Mouse (Mus musculus) liver, embryonic 11.5 days (tissue): ENCODE measurements around the gene Gpbar1. TPM values are rescaled to one million over a fixed set of nuclear protein-coding genes. Genes with fewer than 3 reads are reported as not detected.

Experiments
- ATAC-seq: fragments of 200-750 bp; cut with Nextera tagmentation; replicated peaks from 2 replicates; pipeline ENCODE4 v1.8.0; 2017; ENCODE audit warnings: moderate number of reproducible peaks, mild to moderate bottlenecking, moderate TSS enrichment, moderate library complexity; ENCODE audit not compliant: low FRiP score
- DNase-seq: peaks from one replicate; pipeline ENCODE4 v3.0.0-alpha.2; 2017; ENCODE audit warnings: low spot score
- H3K27ac ChIP-seq: fragments of 300-500 bp; sonication (generic); 2 replicates; pipeline ENCODE4 v1.5.1; 2014; ENCODE audit warnings: mild to moderate bottlenecking, low read depth, low read length, control low read depth
- H3K27me3 ChIP-seq: fragments of 300-500 bp; sonication (generic); replicated peaks from 2 replicates; pipeline ENCODE4 v1.6.1; 2014; ENCODE audit warnings: low read length, mixed read lengths; ENCODE audit not compliant: control insufficient read depth, insufficient read depth
- H3K36me3 ChIP-seq: fragments of 300-500 bp; sonication (generic); 2 replicates; pipeline ENCODE4 v1.6.1; 2014; ENCODE audit warnings: mild to moderate bottlenecking, low read length, moderate library complexity, mixed read lengths; ENCODE audit not compliant: control insufficient read depth, insufficient read depth
- H3K4me1 ChIP-seq: fragments of 300-500 bp; sonication (generic); replicated peaks from 2 replicates; pipeline ENCODE4 v1.6.1; 2014; ENCODE audit warnings: low read length, mixed read lengths; ENCODE audit not compliant: control insufficient read depth, insufficient read depth
- H3K4me2 ChIP-seq: fragments of 300-500 bp; sonication (generic); 2 replicates; pipeline ENCODE4 v1.6.1; 2014; ENCODE audit warnings: mild to moderate bottlenecking, control low read depth, moderate library complexity
- H3K4me3 ChIP-seq: fragments of 300-500 bp; sonication (generic); 2 replicates; pipeline ENCODE4 v1.5.1; 2014; ENCODE audit warnings: low read depth, low read length, control low read depth
- H3K9ac ChIP-seq: fragments of 300-500 bp; sonication (generic); 2 replicates; pipeline ENCODE4 v1.6.1; 2014; ENCODE audit warnings: low read depth, low read length, control low read depth
- H3K9me3 ChIP-seq: fragments of 300-500 bp; sonication (generic); 2 replicates; pipeline ENCODE4 v1.6.1; 2016; ENCODE audit warnings: low read length, inconsistent platforms, mixed read lengths; ENCODE audit not compliant: control insufficient read depth
- WGBS: fragments of 180-500 bp; shearing (Covaris S2); extraction: QIAGEN DNeasy Blood & Tissue Kit; methylation state at CpG from one replicate; pipeline ENCODE4 v1.1.7; 2014; 5-methylcytosine and 5-hydroxymethylcytosine counted together
- polyA plus RNA-seq: library from polyadenylated mRNA; unstranded; fragments of >200 nt; fragmentation: Nextera tagmentation; extraction: Ambion mirVana; gene quantifications from 2 replicates; pipeline ENCODE4 v1.2.1, GENCODE M21; 2014

Gene Gpbar1
- polyA plus RNA-seq, 1 experiment from 2014 or later: 3.2 TPM

GRCm38 (mm10) chr1:74296477-74296876 is 18.1 kb downstream of the Gpbar1 start:
- H3K9me3 ChIP-seq: no peaks in the 10 kb centered on the region
- H3K4me2 ChIP-seq: peak overlapping the region; percentile 72
- H3K9ac ChIP-seq: peak overlapping the region; percentile 65
- peak overlapping the region; percentile 91 for H3K27ac ChIP-seq
- no peaks in the 10 kb centered on the region for H3K27me3 ChIP-seq
- WGBS: 50% methylated on average over 6 of the region's 6 CpGs
- peaks cover 51% of the 10 kb centered on the region for H3K4me1 ChIP-seq
- no peak for ATAC-seq
- peaks cover 11% of the 10 kb centered on the region for H3K36me3 ChIP-seq
- no peak for DNase-seq
- peak overlapping the region; percentile 41 for H3K4me3 ChIP-seq

GRCm38 (mm10) chr1:74297269-74297668 is 18.9 kb downstream of the Gpbar1 start:
- Histone ChIP-seq H3K4me3 (no peak overlapping the region), H3K9me3 (no peaks in the 10 kb centered on the region), H3K27me3 (no peaks in the 10 kb centered on the region), H3K4me2 (peak overlapping the region; percentile 72), H3K9ac (peak overlapping the region; percentile 65; the same call in 1 of the 2 replicates), H3K4me1 (peaks cover 53% of the 10 kb centered on the region), H3K27ac (peak overlapping the region; percentile 91; the same call in 1 of the 2 replicates), H3K36me3 (peaks cover 6% of the 10 kb centered on the region)
- 39% methylated on average over 3 of the region's 3 CpGs for WGBS
- DNase-seq: no peak
- ATAC-seq: no peak

GRCm38 (mm10) chr1:74298157-74298750 is 19.9 kb downstream of the Gpbar1 start:
- no peak overlapping the region for H3K27ac ChIP-seq

GRCm38 (mm10) chr1:74298996-74299395 is 20.6 kb downstream of the Gpbar1 start:
- Histone ChIP-seq H3K4me2 (no peak overlapping the region), H3K4me1 (peaks cover 57% of the 10 kb centered on the region)
- WGBS: 74% methylated on average over 5 of the region's 5 CpGs

More at GRCm38 (mm10) chr1:74298157-74298750, 19.9 kb downstream of the Gpbar1 start:
- peaks cover 57% of the 10 kb centered on the region for H3K4me1 ChIP-seq
- H3K9ac ChIP-seq: peak overlapping the region; percentile 22; the same call in 1 of the 2 replicates
- H3K9me3 ChIP-seq: no peaks in the 10 kb centered on the region
- H3K36me3 ChIP-seq: 0 out of 2 replicates have a peak, but pooled peaks cover 2% of the 10 kb centered on the region
- H3K4me2 ChIP-seq: no peak overlapping the region
- no peaks in the 10 kb centered on the region for H3K27me3 ChIP-seq
- no peak overlapping the region for H3K4me3 ChIP-seq
- ATAC-seq: no peak
- DNase-seq: no peak
- WGBS: 89% methylated on average over 5 of the region's 5 CpGs

GRCm38 (mm10) chr1:74300347-74301110 is 22.2 kb downstream of the Gpbar1 start:
- Histone ChIP-seq H3K4me1 (peaks cover 46% of the 10 kb centered on the region), H3K4me2 (no peak overlapping the region)

More at GRCm38 (mm10) chr1:74298996-74299395, 20.6 kb downstream of the Gpbar1 start:
- Histone ChIP-seq H3K27ac (no peak overlapping the region), H3K36me3 (no peaks in the 10 kb centered on the region), H3K27me3 (no peaks in the 10 kb centered on the region), H3K4me3 (no peak overlapping the region), H3K9me3 (no peaks in the 10 kb centered on the region), H3K9ac (no peak overlapping the region)
- DNase-seq (no peak), ATAC-seq (no peak)

GRCm38 (mm10) chr1:74302229-74302628 is 23.9 kb downstream of the Gpbar1 start:
- Histone ChIP-seq H3K4me1 (peaks cover 32% of the 10 kb centered on the region), H3K4me3 (no peak overlapping the region), H3K27ac (no peak overlapping the region), H3K36me3 (no peaks in the 10 kb centered on the region), H3K9me3 (no peaks in the 10 kb centered on the region), H3K9ac (no peak overlapping the region), H3K27me3 (no peaks in the 10 kb centered on the region), H3K4me2 (no peak overlapping the region; the same call in 1 of the 2 replicates)
- WGBS: 87% methylated on average over 7 of the region's 7 CpGs
- no peak for DNase-seq
- no peak for ATAC-seq

More at GRCm38 (mm10) chr1:74300347-74301110, 22.2 kb downstream of the Gpbar1 start:
- WGBS: 63% methylated on average over 6 of the region's 6 CpGs
- Histone ChIP-seq H3K27me3 (no peaks in the 10 kb centered on the region), H3K9me3 (no peaks in the 10 kb centered on the region), H3K4me3 (no peak overlapping the region), H3K27ac (no peak overlapping the region), H3K36me3 (no peaks in the 10 kb centered on the region), H3K9ac (no peak overlapping the region)
- ATAC-seq: no peak
- no peak for DNase-seq

- Histone ChIP-seq H3K4me1 (peaks cover 27% of the 10 kb centered on the region), H3K27ac (no peak overlapping the region), H3K9me3 (no peaks in the 10 kb centered on the region), H3K36me3 (no peaks in the 10 kb centered on the region), H3K9ac (no peak overlapping the region; the same call in 1 of the 2 replicates), H3K4me2 (peak overlapping the region; percentile 82), H3K4me3 (peak overlapping the region; percentile 82), H3K27me3 (no peaks in the 10 kb centered on the region)
- DNase-seq (no peak), ATAC-seq (no peak)
- WGBS: 74% methylated on average over 2 of the region's 2 CpGs
Measured at GRCm38 (mm10) chr1:74302835-74303234, 24.5 kb downstream of the Gpbar1 start.

GRCm38 (mm10) chr1:74303509-74304338 is 25.4 kb downstream of the Gpbar1 start:
- under 1% methylated on average over 56 of the region's 56 CpGs for WGBS
- peak; percentile 87 for ATAC-seq

More at GRCm38 (mm10) chr1:74303509-74304338, 25.4 kb downstream of the Gpbar1 start:
- Histone ChIP-seq H3K36me3 (no peaks in the 10 kb centered on the region), H3K4me2 (peak overlapping the region; percentile 82), H3K27me3 (no peaks in the 10 kb centered on the region), H3K9me3 (no peaks in the 10 kb centered on the region), H3K27ac (peak overlapping the region; percentile 62), H3K4me3 (peak overlapping the region; percentile 82), H3K9ac (peak overlapping the region; percentile 79), H3K4me1 (peaks cover 34% of the 10 kb centered on the region)
- peak; percentile 82 for DNase-seq
